Mouse (Mus musculus): ENCODE data around the gene Foxk1.

DNA sequence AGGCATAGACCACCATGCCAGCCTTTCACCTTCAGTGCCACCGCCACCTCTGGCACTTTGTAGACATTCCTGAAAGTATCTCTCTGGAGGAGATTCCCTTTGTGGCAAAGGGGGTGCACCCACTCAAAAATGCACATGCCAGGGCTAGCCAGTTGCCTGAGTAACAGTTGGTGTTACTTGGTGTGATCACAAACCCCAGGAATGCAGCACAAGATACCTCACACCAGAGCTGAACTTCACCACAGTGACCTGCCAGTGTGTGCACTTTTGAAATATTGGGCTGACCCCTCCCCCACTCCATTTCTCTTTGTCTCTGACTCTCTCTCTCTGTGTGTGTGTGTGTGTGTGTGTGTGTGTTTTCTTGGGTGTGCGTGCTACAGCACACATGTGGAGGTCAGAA is 25.2 kb downstream of the Foxk1 start:
- TF ChIP-seq POLR2A (IDR thresholded peaks at IDR 0.05; ENCODE audit: low read depth, low read length) (no peak), CTCF (conservative IDR thresholded peaks at IDR 0.05; ENCODE audit: insufficient read depth, insufficient read length, low read depth, low read length) (no peak)

All from kidney, adult 2 months (tissue).